Mouse (Mus musculus) spleen, postnatal 10 days (tissue): ENCODE data around the gene Fem1a.

Experiments
- DNase-seq, 2 experiments: peaks; one replicate each; pipeline ENCODE4 v3.0.0; 2021 to 2022; ENCODE audit warnings: low spot score in 2 of 2

Gene Fem1a

GRCm38 (mm10) chr17:56278340-56278739 is 21.7 kb downstream of the Fem1a start:
- no peak for DNase-seq

- DNase-seq, result no peak
Measured at GRCm38 (mm10) chr17:56279481-56280155, 23.0 kb downstream of the Fem1a start.

- DNase-seq, result no peak
Measured at GRCm38 (mm10) chr17:56281193-56281592, 24.6 kb downstream of the Fem1a start.

- no peak for DNase-seq
Measured at GRCm38 (mm10) chr17:56282802-56283201, 26.2 kb downstream of the Fem1a start.

- no peak for DNase-seq
Measured at GRCm38 (mm10) chr17:56283316-56283715, 26.7 kb downstream of the Fem1a start.

GRCm38 (mm10) chr17:56285995-56286394 is 29.4 kb downstream of the Fem1a start:
- no peak for DNase-seq

- DNase-seq, result peak in 1 of 2 experiments; percentile 53
Measured at GRCm38 (mm10) chr17:56287830-56288229, 31.2 kb downstream of the Fem1a start.

- DNase-seq, result no peak
Measured at GRCm38 (mm10) chr17:56288866-56289265, 32.3 kb downstream of the Fem1a start.

- DNase-seq, result peak in 1 of 2 experiments; percentile 68
Measured at GRCm38 (mm10) chr17:56289371-56290331, 33.0 kb downstream of the Fem1a start.

GRCm38 (mm10) chr17:56290388-56291170 is 34.0 kb downstream of the Fem1a start:
- DNase-seq, result peak; percentile 91 to 92

GRCm38 (mm10) chr17:56291171-56291511 is 34.5 kb downstream of the Fem1a start:
- peak; percentile 86 to 90 for DNase-seq

GRCm38 (mm10) chr17:56291826-56292475 is 35.3 kb downstream of the Fem1a start:
- no peak for DNase-seq

GRCm38 (mm10) chr17:56292531-56293222 is 36.1 kb downstream of the Fem1a start, which contains the start of gene Plin3:
Plin3 (minus strand) TSS chr17:56292873.
- no peak for DNase-seq

- no peak for DNase-seq
Measured at GRCm38 (mm10) chr17:56293291-56293690, 36.7 kb downstream of the Fem1a start.

GRCm38 (mm10) chr17:56294241-56294640 is 37.6 kb downstream of the Fem1a start:
- DNase-seq, result no peak

- DNase-seq, result no peak
Measured at GRCm38 (mm10) chr17:56296201-56296600, 39.6 kb downstream of the Fem1a start.

GRCm38 (mm10) chr17:56298238-56298637 is 41.6 kb downstream of the Fem1a start:
- no peak for DNase-seq

GRCm38 (mm10) chr17:56300186-56300585 is 43.6 kb downstream of the Fem1a start, which contains the start of gene Arrdc5:
Arrdc5 (minus strand) TSS chr17:56300286.
- DNase-seq, result no peak

GRCm38 (mm10) chr17:56302363-56302996 is 45.9 kb downstream of the Fem1a start:
- peak in 1 of 2 experiments; percentile 48 for DNase-seq

GRCm38 (mm10) chr17:56303160-56303846 is 46.7 kb downstream of the Fem1a start, which contains the start of gene Uhrf1:
Uhrf1 (plus strand) TSS chr17:56303321.
- DNase-seq, result peak; percentile 71 to 91
